Mouse (Mus musculus) heart, adult 2 months (tissue): ENCODE data around the gene Tubb3. TPM values are rescaled to one million over a fixed set of nuclear protein-coding genes. Genes with fewer than 3 reads are reported as not detected.
"Not testable (repeated sequence)": the region's sequence is repeated elsewhere in the genome, so short reads cannot be mapped to it uniquely, and the experiment has no call there.

ENCODE experiments used
- DNase-seq, 2 experiments: peaks; one replicate each; pipeline ENCODE4 v3.0.0; 2021
- H3K27ac ChIP-seq: fragments of 200-600 bp; 2 replicates; pipeline ENCODE4 v1.8.1; 2022
- H3K27me3 ChIP-seq: fragments of 200-500 bp; 2 replicates; pipeline ENCODE4 v1.6.1; 2012; ENCODE audit warnings: mild to moderate bottlenecking, low read length, inconsistent platforms, mixed read lengths; ENCODE audit not compliant: control insufficient read depth, insufficient read depth
- H3K36me3 ChIP-seq: fragments of 200-500 bp; 2 replicates; pipeline ENCODE4 v1.6.1; 2012; ENCODE audit warnings: low read length, inconsistent platforms; ENCODE audit not compliant: control insufficient read depth, insufficient read depth
- H3K4me1 ChIP-seq: fragments of 200-500 bp; 2 replicates; pipeline ENCODE4 v1.6.1; 2011; ENCODE audit warnings: low read length; ENCODE audit not compliant: control insufficient read depth, insufficient read depth
- H3K4me3 ChIP-seq: fragments of 200-600 bp; 2 replicates; pipeline ENCODE4 v1.8.1; 2022
- H3K79me2 ChIP-seq: fragments of 200-500 bp; replicated peaks from 2 replicates; pipeline ENCODE4 v1.6.1; 2012; ENCODE audit warnings: mild to moderate bottlenecking, inconsistent platforms, low read length, moderate library complexity, mixed read lengths; ENCODE audit not compliant: control insufficient read depth, insufficient read depth
- H3K9ac ChIP-seq: fragments of 200-500 bp; 2 replicates; pipeline ENCODE4 v1.6.1; 2012; ENCODE audit warnings: low read depth, mild to moderate bottlenecking, control low read depth, inconsistent platforms, low read length, mixed read lengths
- CTCF ChIP-seq: fragments of 200-600 bp; IDR thresholded peaks from 2 replicates; pipeline ENCODE4 v1.8.1; 2022; ENCODE audit warnings: antibody characterized with exemption, mild to moderate bottlenecking, moderate library complexity
- EP300 ChIP-seq: fragments of 200-500 bp; IDR thresholded peaks from 2 replicates; pipeline ENCODE4 v1.6.1; 2011; ENCODE audit warnings: low read depth, low read length, control low read depth; ENCODE audit not compliant: insufficient read depth
- POLR2A ChIP-seq: fragments of 200-500 bp; IDR thresholded peaks from 2 replicates; pipeline ENCODE4 v1.6.1; 2011; ENCODE audit warnings: mild to moderate bottlenecking, low read depth, low read length, control low read depth; ENCODE audit not compliant: insufficient read depth
- WGBS: fragments of 180-500 bp; shearing (Covaris S2); methylation state at CpG from one replicate; pipeline ENCODE4 v1.1.7; 2018; 5-methylcytosine and 5-hydroxymethylcytosine counted together
- intact Hi-C: fragments of 180-260 bp; cut with DNase I; formaldehyde crosslinking; loops from one replicate; pipeline ENCODE4 v1.15.1; 2025
- polyA plus RNA-seq: library from polyadenylated mRNA; depleted of rRNA; stranded (reverse); fragments of >200 nt; gene quantifications from 2 replicates; pipeline ENCODE4 v1.2.3, GENCODE M21; 2012
- total RNA-seq, 2 experiments: library from RNA; stranded (reverse); gene quantifications; 2 replicates each; pipeline ENCODE4 v1.2.3; 2021

Tubb3 gene
- total and polyA plus RNA-seq, 3 experiments: 0.59 to 6.2 TPM; not detected in 1

GRCm38 (mm10) chr8:123426511-123427509 lies 15.6 kb downstream of the Tubb3 start:
- Histone ChIP-seq H3K27ac (no peak overlapping the region), H3K4me1 (peaks cover 2% of the 10 kb centered on the region; the same call in 1 of the 2 replicates), H3K27me3 (no peaks in the 10 kb centered on the region), H3K9ac (no peak overlapping the region), H3K36me3 (no peaks in the 10 kb centered on the region), H3K79me2 (no peaks in the 10 kb centered on the region), H3K4me3 (no peak overlapping the region)
- 96% methylated on average over 27 of the region's 27 CpGs for WGBS
- no peak for DNase-seq
- intact Hi-C loops: no loop called here
- TF ChIP-seq POLR2A (no peak), EP300 (no peak), CTCF (no peak)

- Histone ChIP-seq H3K9ac (no peak overlapping the region), H3K4me1 (no peaks in the 10 kb centered on the region), H3K4me3 (no peak overlapping the region), H3K27ac (no peak overlapping the region), H3K27me3 (no peaks in the 10 kb centered on the region), H3K36me3 (no peaks in the 10 kb centered on the region), H3K79me2 (no peaks in the 10 kb centered on the region)
- intact Hi-C loops: no loop called here
- 94% methylated on average over 24 of the region's 24 CpGs for WGBS
- no peak for DNase-seq
- TF ChIP-seq POLR2A (no peak), CTCF (no peak), EP300 (no peak)
These were observed 16.5 kb downstream of the Tubb3 start for GRCm38 (mm10) chr8:123427639-123428275.

GRCm38 (mm10) chr8:123428343-123428893 lies 17.2 kb downstream of the Tubb3 start:
- TF ChIP-seq POLR2A: no peak
- TF ChIP-seq CTCF: no peak
- TF ChIP-seq EP300: no peak
- Histone ChIP-seq H3K27me3 (no peaks in the 10 kb centered on the region), H3K36me3 (no peaks in the 10 kb centered on the region), H3K4me1 (no peaks in the 10 kb centered on the region), H3K9ac (no peak overlapping the region), H3K27ac (no peak overlapping the region), H3K79me2 (no peaks in the 10 kb centered on the region), H3K4me3 (no peak overlapping the region)
- DNase-seq: no peak
- 97% methylated on average over 29 of the region's 29 CpGs for WGBS
- intact Hi-C loops: no loop called here

- 94% methylated on average over 23 of the region's 23 CpGs for WGBS
- DNase-seq: no peak
- H3K27ac ChIP-seq: no peak overlapping the region
- TF ChIP-seq EP300 (no peak), POLR2A (no peak), CTCF (no peak)
- H3K27me3 ChIP-seq: no peaks in the 10 kb centered on the region
- no peak overlapping the region for H3K9ac ChIP-seq
- H3K4me3 ChIP-seq: no peak overlapping the region
- H3K4me1 ChIP-seq: no peaks in the 10 kb centered on the region
- no peaks in the 10 kb centered on the region for H3K79me2 ChIP-seq
- intact Hi-C loops: no loop called here
- H3K36me3 ChIP-seq: no peaks in the 10 kb centered on the region
These were observed 17.9 kb downstream of the Tubb3 start for GRCm38 (mm10) chr8:123428939-123429721.

GRCm38 (mm10) chr8:123429722-123430013 lies 18.4 kb downstream of the Tubb3 start:
- H3K4me3 ChIP-seq, H3K27ac ChIP-seq, H3K79me2 ChIP-seq, H3K9ac ChIP-seq, H3K27me3 ChIP-seq, H3K4me1 ChIP-seq, DNase-seq, H3K36me3 ChIP-seq, intact Hi-C loops: not testable (repeated sequence)
- 95% methylated on average over 15 of the region's 15 CpGs for WGBS

GRCm38 (mm10) chr8:123430936-123431335 lies 19.7 kb downstream of the Tubb3 start:
- H3K27me3 ChIP-seq, H3K4me3 ChIP-seq, DNase-seq, H3K9ac ChIP-seq, H3K27ac ChIP-seq, H3K36me3 ChIP-seq, intact Hi-C loops, H3K79me2 ChIP-seq, H3K4me1 ChIP-seq: not testable (repeated sequence)
- 85% methylated on average over 8 of the region's 8 CpGs for WGBS
